Mouse (Mus musculus): ENCODE results near the gene Limd2. TPM values are rescaled to one million over a fixed set of nuclear protein-coding genes. Genes with fewer than 3 reads are reported as not detected.
"Not testable (repeated sequence)": the region's sequence is repeated elsewhere in the genome, so short reads cannot be mapped to it uniquely, and the experiment has no call there.

The Limd2 gene
- polyA plus RNA-seq (2014; fragmentation: Nextera tagmentation; extraction: Ambion mirVana) = 145 and 151 TPM in 2 replicates

DNA sequence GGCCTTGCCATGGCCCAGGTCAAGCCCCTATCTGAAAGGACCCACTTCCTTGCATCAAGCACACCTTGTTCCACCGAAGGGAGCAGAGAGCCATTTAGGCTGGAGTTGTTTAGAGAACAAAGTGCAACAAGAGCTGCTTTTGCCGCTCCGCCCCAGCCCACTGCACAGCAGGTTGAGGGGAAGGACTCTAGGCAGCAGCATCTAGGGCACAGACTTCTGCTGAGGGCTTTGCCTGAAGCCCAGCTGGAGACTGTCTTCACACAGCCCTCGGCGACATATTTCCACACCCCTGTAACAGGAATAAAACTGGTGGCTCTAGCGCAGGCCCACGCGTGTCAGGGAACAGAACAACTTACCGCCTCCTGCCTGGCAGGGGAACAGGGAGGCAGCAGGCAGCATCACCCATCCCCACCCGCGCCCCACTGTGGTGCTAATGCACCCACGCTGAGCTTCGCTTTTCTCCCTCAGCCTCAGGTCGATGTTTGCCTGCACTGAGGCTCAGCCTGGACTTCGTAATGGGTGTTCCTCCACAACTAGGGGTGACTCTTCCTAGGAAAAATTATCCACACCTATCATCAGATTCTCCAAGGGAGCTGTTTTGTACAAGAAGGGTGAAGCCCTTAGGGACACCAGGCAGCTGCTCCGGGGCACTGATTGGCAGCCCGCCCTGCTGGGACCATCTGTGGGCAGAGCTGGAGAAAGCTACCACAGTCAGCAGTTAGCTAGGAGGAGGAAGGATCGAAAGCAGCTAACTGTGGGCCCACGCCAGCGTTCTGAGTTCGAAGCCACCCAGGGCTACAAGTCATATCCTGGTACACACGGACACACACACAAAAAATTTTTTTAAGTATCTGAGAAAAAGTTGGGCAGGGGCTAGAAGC, at the start of gene Limd2, which contains the start of gene Gm10840:
Gene Limd2, minus strand, starts transcription at position 20 of the 881 bp plus-strand sequence.
Gene Gm10840, plus strand, starts transcription at position 10 of the 881 bp plus-strand sequence.
- peak within 1 kb of the TSS; percentile 94 for H3K9ac ChIP-seq (ENCODE audit: low read depth, low read length)
- peak within 1 kb of the TSS; percentile 94 for H3K27ac ChIP-seq (ENCODE audit: low read depth, low read length)
- peaks cover 24% of the 10 kb centered on the region for H3K36me3 ChIP-seq (ENCODE audit: control insufficient read depth, insufficient read depth, low read length)
- peaks cover 24% of the 10 kb centered on the region for H3K4me1 ChIP-seq (ENCODE audit: control insufficient read depth, insufficient read depth, low read length)
- peak within 1 kb of the TSS; percentile 90 for H3K4me3 ChIP-seq (ENCODE audit: low read depth, low read length)
- H3K27me3 ChIP-seq (ENCODE audit: control insufficient read depth, insufficient read depth, low read length) = no peaks in the 10 kb centered on the region
- 33% methylated on average over 22 of the region's 22 CpGs for WGBS (ENCODE audit: insufficient replicate concordance)
- H3K9me3 ChIP-seq (replicated peaks; ENCODE audit: control insufficient read depth, low read length) = no peaks in the 10 kb centered on the region
- ATAC-seq (replicated peaks; ENCODE audit: insufficient number of reproducible peaks, low FRiP score, low TSS enrichment) = no peak
- peak within 1 kb of the TSS; percentile 95 for H3K4me2 ChIP-seq

DNA sequence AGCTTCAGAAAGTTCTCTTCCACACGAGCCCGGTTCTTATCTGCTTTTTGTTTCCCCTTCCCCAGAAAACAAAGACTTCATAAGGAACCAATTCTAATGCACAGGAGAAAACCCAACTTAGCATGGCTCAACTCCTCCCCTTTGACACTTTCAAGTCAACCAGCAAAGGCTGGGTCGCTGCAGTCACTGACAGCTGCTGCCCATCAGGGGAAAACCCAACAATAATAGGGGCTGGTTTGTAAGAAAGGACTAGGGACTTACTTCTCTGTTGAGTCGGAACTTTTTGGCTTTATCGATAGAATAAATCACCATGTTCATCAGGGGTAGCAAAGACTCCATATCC, 41.4 kb upstream of the Limd2 start, which contains the start of gene Strada:
Gene Strada, minus strand, starts transcription at position 46 of the 343 bp plus-strand sequence.
- no peak for ATAC-seq (replicated peaks; ENCODE audit: insufficient number of reproducible peaks, low FRiP score, low TSS enrichment)
- Histone ChIP-seq H3K4me2 (no peak within 1 kb of the TSS), H3K9me3 (replicated peaks; ENCODE audit: control insufficient read depth, low read length) (no peaks in the 10 kb centered on the region), H3K27me3 (ENCODE audit: control insufficient read depth, insufficient read depth, low read length) (no peaks in the 10 kb centered on the region), H3K36me3 (ENCODE audit: control insufficient read depth, insufficient read depth, low read length) (peaks cover 39% of the 10 kb centered on the region), H3K27ac (ENCODE audit: low read depth, low read length) (no peak within 1 kb of the TSS), H3K4me3 (ENCODE audit: low read depth, low read length) (no peak within 1 kb of the TSS), H3K9ac (ENCODE audit: low read depth, low read length) (no peak within 1 kb of the TSS), H3K4me1 (ENCODE audit: control insufficient read depth, insufficient read depth, low read length) (no peaks in the 10 kb centered on the region)
- 76% methylated on average over 5 of the region's 5 CpGs for WGBS (ENCODE audit: insufficient replicate concordance)

DNA sequence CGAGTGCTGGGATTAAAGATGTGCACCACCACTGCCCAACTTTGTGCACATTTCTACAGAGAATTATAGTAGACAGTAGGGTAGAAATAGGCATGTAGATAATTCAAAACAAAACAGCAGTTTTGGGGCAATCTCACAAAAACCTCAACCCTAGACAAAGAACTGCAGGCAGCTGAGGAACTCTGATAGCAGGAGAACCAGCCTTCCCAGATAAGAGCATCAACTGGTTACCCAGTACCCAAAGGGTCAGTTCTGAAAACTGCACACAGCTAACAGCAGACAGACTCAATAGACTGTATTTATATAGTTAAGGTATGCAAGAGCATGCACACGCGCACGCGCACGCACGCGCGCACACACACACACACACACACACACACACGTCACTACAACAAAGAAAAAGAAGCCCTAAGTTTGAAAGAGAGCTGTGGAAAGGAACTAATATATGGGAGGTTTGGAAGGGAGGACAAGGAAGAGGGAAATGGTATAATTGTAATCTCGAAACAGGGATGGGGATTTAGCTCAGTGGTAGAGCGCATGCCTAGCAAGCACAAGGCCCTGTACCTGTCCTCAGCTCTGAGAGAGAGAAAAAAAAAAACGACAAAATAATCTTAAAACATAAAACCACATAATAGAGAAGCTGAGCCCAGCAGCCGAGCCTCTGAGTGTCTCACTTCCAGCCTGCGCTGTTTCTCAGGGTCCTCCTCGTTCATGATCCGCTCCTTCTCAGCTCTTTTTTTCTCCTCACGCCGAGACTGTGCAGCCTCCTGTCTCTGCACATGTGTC, 40.9 kb upstream of the Limd2 start:
- Histone ChIP-seq H3K9me3 (replicated peaks; ENCODE audit: control insufficient read depth, low read length) (no peaks in the 10 kb centered on the region), H3K4me2 (no peak overlapping the region), H3K27me3 (ENCODE audit: control insufficient read depth, insufficient read depth, low read length) (no peaks in the 10 kb centered on the region), H3K36me3 (ENCODE audit: control insufficient read depth, insufficient read depth, low read length) (peaks cover 35% of the 10 kb centered on the region), H3K27ac (ENCODE audit: low read depth, low read length) (no peak overlapping the region), H3K4me1 (ENCODE audit: control insufficient read depth, insufficient read depth, low read length) (no peaks in the 10 kb centered on the region), H3K9ac (ENCODE audit: low read depth, low read length) (no peak overlapping the region), H3K4me3 (ENCODE audit: low read depth, low read length) (no peak overlapping the region)
- WGBS (ENCODE audit: insufficient replicate concordance) = 86% methylated on average over 19 of the region's 19 CpGs
- ATAC-seq (replicated peaks; ENCODE audit: insufficient number of reproducible peaks, low FRiP score, low TSS enrichment) = no peak

DNA sequence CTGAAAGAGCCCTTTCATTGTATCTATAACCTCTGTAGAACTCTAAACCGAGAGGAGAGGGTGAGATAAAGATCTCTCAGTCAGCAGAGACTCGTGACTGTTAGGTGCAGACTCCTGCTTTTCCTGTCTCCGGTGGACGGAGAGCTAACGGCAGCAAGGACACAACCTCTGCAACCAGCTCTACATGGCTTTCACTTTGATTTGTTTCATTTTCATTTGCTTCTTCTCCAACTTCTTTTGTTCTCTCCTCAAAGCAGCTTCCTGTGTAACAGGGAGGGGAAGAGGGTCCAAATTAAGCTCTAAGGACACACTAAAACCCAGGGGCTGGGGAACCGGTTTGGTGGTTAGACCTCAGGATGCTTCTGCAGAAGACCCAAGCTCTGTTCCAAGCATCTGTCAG, 40.1 kb upstream of the Limd2 start:
- no peak overlapping the region for H3K9ac ChIP-seq (ENCODE audit: low read depth, low read length)
- H3K27me3 ChIP-seq (ENCODE audit: control insufficient read depth, insufficient read depth, low read length) = no peaks in the 10 kb centered on the region
- 72% methylated on average over 6 of the region's 6 CpGs for WGBS (ENCODE audit: insufficient replicate concordance)
- H3K36me3 ChIP-seq (ENCODE audit: control insufficient read depth, insufficient read depth, low read length) = peaks cover 33% of the 10 kb centered on the region
- H3K4me1 ChIP-seq (ENCODE audit: control insufficient read depth, insufficient read depth, low read length) = no peaks in the 10 kb centered on the region
- no peak for ATAC-seq (replicated peaks; ENCODE audit: insufficient number of reproducible peaks, low FRiP score, low TSS enrichment)
- no peak overlapping the region for H3K4me3 ChIP-seq (ENCODE audit: low read depth, low read length)
- H3K9me3 ChIP-seq (replicated peaks; ENCODE audit: control insufficient read depth, low read length) = no peaks in the 10 kb centered on the region
- no peak overlapping the region for H3K4me2 ChIP-seq
- no peak overlapping the region for H3K27ac ChIP-seq (ENCODE audit: low read depth, low read length)

DNA sequence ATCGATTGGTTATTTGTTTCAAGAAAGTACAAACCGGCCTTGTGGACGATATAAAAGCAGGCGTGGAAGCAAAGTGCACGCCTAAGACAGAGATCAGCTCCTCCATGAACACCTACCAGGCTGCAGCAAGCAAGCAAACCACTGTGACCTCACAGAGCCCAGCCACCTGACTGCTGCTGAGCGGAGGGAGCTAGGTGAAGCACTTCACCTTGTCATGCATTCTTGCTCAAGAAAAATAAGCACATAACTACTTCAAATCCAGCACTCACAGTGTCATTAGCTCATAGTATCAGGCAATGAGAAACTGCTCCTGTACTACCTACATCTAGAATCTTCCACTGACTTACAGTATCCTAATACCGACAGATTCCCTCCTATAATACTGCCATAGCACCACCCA, 39.3 kb upstream of the Limd2 start:
- H3K4me3 ChIP-seq (ENCODE audit: low read depth, low read length); H3K4me2 ChIP-seq; H3K9ac ChIP-seq (ENCODE audit: low read depth, low read length); H3K9me3 ChIP-seq (replicated peaks; ENCODE audit: control insufficient read depth, low read length); H3K27me3 ChIP-seq (ENCODE audit: control insufficient read depth, insufficient read depth, low read length); H3K27ac ChIP-seq (ENCODE audit: low read depth, low read length); ATAC-seq (replicated peaks; ENCODE audit: insufficient number of reproducible peaks, low FRiP score, low TSS enrichment); H3K4me1 ChIP-seq (ENCODE audit: control insufficient read depth, insufficient read depth, low read length): not testable (repeated sequence)
- peaks cover 28% of the 10 kb centered on the region for H3K36me3 ChIP-seq (ENCODE audit: control insufficient read depth, insufficient read depth, low read length)
- 94% methylated on average over 7 of the region's 7 CpGs for WGBS (ENCODE audit: insufficient replicate concordance)

DNA sequence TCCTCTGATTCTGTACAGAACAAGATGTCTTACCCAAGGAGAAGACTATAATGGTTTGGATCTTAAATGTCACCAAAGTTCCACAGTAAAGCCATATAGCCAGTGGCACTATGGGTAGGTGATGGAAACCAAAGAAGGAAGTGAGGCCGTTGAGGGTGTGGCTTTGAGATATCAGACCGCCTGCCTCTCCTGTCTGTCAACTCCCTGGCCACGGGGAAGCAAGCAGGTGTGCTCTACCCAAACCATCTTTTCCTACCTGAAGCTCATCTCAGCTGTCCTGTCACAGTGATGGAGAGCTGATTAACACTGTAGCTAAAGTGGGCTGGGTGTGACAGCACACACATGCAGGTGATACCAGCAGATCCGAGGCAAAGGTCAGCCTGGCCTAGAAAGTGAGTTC, 37.6 kb upstream of the Limd2 start:
- 80% methylated on average over 4 of the region's 4 CpGs for WGBS (ENCODE audit: insufficient replicate concordance)

DNA sequence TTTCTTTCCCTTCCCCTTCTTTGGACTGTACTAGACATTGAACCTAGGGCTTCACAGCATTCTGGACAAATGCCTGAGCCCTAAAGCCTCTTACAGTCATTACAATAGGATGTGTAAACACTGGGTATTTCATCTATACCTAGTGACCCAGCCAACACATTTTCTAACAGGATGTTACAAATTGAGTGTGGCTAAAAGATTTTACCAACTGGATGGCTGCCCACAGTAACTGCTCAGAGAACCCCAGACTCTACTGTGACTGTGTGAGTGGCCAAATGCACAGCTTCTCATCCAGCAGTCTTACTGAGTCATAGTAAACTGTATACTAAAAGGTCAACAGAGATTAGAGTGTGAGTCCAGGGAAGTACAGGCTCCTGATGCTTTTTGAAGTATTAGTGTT, 34.7 kb upstream of the Limd2 start:
- no peak for ATAC-seq (replicated peaks; ENCODE audit: insufficient number of reproducible peaks, low FRiP score, low TSS enrichment)
- Histone ChIP-seq H3K27me3 (ENCODE audit: control insufficient read depth, insufficient read depth, low read length) (no peaks in the 10 kb centered on the region), H3K9ac (ENCODE audit: low read depth, low read length) (no peak overlapping the region), H3K27ac (ENCODE audit: low read depth, low read length) (no peak overlapping the region), H3K36me3 (ENCODE audit: control insufficient read depth, insufficient read depth, low read length) (peaks cover 7% of the 10 kb centered on the region; the same call in 1 of the 2 replicates), H3K4me3 (ENCODE audit: low read depth, low read length) (no peak overlapping the region), H3K4me2 (no peak overlapping the region), H3K4me1 (ENCODE audit: control insufficient read depth, insufficient read depth, low read length) (0 out of 2 replicates have a peak, but pooled peaks cover 6% of the 10 kb centered on the region), H3K9me3 (replicated peaks; ENCODE audit: control insufficient read depth, low read length) (no peaks in the 10 kb centered on the region)

More for the DNA sequence above, 37.6 kb upstream of the Limd2 start:
- no peaks in the 10 kb centered on the region for H3K4me1 ChIP-seq (ENCODE audit: control insufficient read depth, insufficient read depth, low read length)
- peaks cover 22% of the 10 kb centered on the region for H3K36me3 ChIP-seq (ENCODE audit: control insufficient read depth, insufficient read depth, low read length)
- no peak overlapping the region for H3K27ac ChIP-seq (ENCODE audit: low read depth, low read length)
- H3K27me3 ChIP-seq (ENCODE audit: control insufficient read depth, insufficient read depth, low read length) = no peaks in the 10 kb centered on the region
- no peak overlapping the region for H3K9ac ChIP-seq (ENCODE audit: low read depth, low read length)
- H3K4me3 ChIP-seq (ENCODE audit: low read depth, low read length) = no peak overlapping the region
- no peaks in the 10 kb centered on the region for H3K9me3 ChIP-seq (replicated peaks; ENCODE audit: control insufficient read depth, low read length)
- H3K4me2 ChIP-seq = no peak overlapping the region
- no peak for ATAC-seq (replicated peaks; ENCODE audit: insufficient number of reproducible peaks, low FRiP score, low TSS enrichment)

DNA sequence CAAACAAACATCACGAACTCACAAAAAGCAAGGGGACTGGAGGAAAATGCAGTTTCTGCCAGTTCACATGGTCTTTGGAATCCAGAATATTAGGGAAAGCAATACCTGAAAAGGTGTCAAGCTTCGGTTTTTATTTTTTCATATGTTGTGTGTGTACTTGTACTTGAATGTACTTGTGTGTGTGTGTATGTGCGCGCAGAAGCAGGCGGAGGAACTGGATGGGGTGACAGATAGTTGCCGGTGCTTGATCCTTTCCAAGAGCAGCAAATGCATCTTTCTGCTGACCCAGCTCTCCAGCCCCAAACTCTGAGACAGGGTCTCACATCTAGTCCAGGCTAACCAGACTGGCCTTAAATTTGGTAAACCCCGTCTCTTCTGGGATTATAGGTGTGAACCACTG, 34.2 kb upstream of the Limd2 start:
- H3K9ac ChIP-seq (ENCODE audit: low read depth, low read length) = no peak overlapping the region
- no peaks in the 10 kb centered on the region for H3K27me3 ChIP-seq (ENCODE audit: control insufficient read depth, insufficient read depth, low read length)
- no peak overlapping the region for H3K4me3 ChIP-seq (ENCODE audit: low read depth, low read length)
- H3K4me1 ChIP-seq (ENCODE audit: control insufficient read depth, insufficient read depth, low read length) = 0 out of 2 replicates have a peak, but pooled peaks cover 6% of the 10 kb centered on the region
- 87% methylated on average over 7 of the region's 7 CpGs for WGBS (ENCODE audit: insufficient replicate concordance)
- ATAC-seq (replicated peaks; ENCODE audit: insufficient number of reproducible peaks, low FRiP score, low TSS enrichment) = no peak
- no peak overlapping the region for H3K27ac ChIP-seq (ENCODE audit: low read depth, low read length)
- H3K9me3 ChIP-seq (replicated peaks; ENCODE audit: control insufficient read depth, low read length) = no peaks in the 10 kb centered on the region
- H3K4me2 ChIP-seq = no peak overlapping the region
- H3K36me3 ChIP-seq (ENCODE audit: control insufficient read depth, insufficient read depth, low read length) = peaks cover 7% of the 10 kb centered on the region; the same call in 1 of the 2 replicates
